In the genomic region with DNA sequence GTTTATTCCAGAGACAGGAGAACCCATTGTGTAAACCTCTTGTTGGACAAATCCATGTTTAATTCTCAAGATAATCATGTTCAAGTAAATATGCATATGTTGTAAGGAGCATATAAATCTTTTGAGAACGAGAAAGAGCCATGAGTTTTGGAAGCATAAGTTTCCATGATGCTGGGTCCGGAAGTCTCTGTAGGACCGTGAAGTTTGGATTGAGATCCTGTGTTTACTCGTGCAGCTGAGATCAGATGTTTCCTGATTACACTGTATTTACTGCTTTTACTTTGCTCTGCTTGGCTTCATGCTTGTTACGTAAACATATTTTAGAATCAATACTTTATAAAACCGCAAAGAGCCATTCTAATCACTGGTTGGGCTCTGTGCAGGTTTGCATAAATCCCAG, we compare ENCODE assay signal across 25 mouse cellular contexts.
DNase-seq lines count a peak whose midpoint lies in the region; ATAC-seq and TF ChIP-seq lines count a peak whose summit lies in the region.
"Had no signal": no experiment of that assay in that cellular context is flagged by ENCODE, and none has a peak within 500 bp of the region (broad histone marks: within the 10 kb centered on the region; RNA-seq: fewer than 3 reads in every experiment).

No protein-coding gene starts in this region.

- no peaks in the 10 kb centered on the region for H3K27me3 ChIP-seq in embryonic facial prominence, embryonic 14.5 days (replicated peaks; ENCODE audit: control insufficient read depth, insufficient read depth, low read length)
- H3K27me3 ChIP-seq in embryonic facial prominence, embryonic 10.5 days (replicated peaks; ENCODE audit: low read depth, poor library complexity, severe bottlenecking) = no peaks in the 10 kb centered on the region
- H3K27me3 ChIP-seq in lung, embryonic 14.5 days (ENCODE audit: insufficient read depth, low read length) = no peaks in the 10 kb centered on the region
- no peaks in the 10 kb centered on the region for H3K27me3 ChIP-seq in lung, embryonic 16.5 days (ENCODE audit: control insufficient read depth, insufficient read depth, low read depth, low read length)
- H3K27me3 ChIP-seq: CH12.LX; embryonic facial prominence, embryonic 13.5 days; forebrain, embryonic 13.5 days; forebrain, embryonic 15.5 days; Patski had no signal

- DNase-seq in embryonic facial prominence, embryonic 14.5 days (ENCODE audit: low spot score) = peak; percentile 58
- no peak for DNase-seq in embryonic facial prominence, embryonic 10.5 days (ENCODE audit: low spot score)
- peak; percentile 49 for DNase-seq in lung, embryonic 14.5 days
- no peak for DNase-seq in lung, postnatal 14 days
- no peak for DNase-seq in lung, postnatal 25 days (ENCODE audit: low spot score)
- DNase-seq in lung, postnatal 10 days = peak; percentile 4
- no peak for DNase-seq in lung, postnatal 36 days
- DNase-seq: adrenal gland, adult 8-10 months; adrenal gland, postnatal 14 days; adrenal gland, postnatal 36 days; B cell, adult 2 months; cerebellum, adult 11-12 months; cerebellum, adult 2 months; cerebellum, adult 9-10 months; cerebellum, postnatal 10 days; cerebellum, postnatal 25 days had no signal

- no peak overlapping the region for H3K27ac ChIP-seq in embryonic facial prominence, embryonic 14.5 days (replicated peaks; ENCODE audit: low read depth, low read length)
- H3K27ac ChIP-seq in embryonic facial prominence, embryonic 10.5 days (replicated peaks) = no peak overlapping the region
- H3K27ac ChIP-seq in lung, embryonic 14.5 days (ENCODE audit: low read depth) = no peak overlapping the region
- H3K27ac ChIP-seq in lung, embryonic 16.5 days (ENCODE audit: low read length) = no peak overlapping the region
- H3K27ac ChIP-seq: embryonic facial prominence, embryonic 13.5 days; forebrain, embryonic 13.5 days; forebrain, embryonic 15.5 days had no signal

- H3K9ac ChIP-seq in embryonic facial prominence, embryonic 14.5 days (ENCODE audit: low read depth, low read length) = no peak overlapping the region
- H3K9ac ChIP-seq in lung, embryonic 14.5 days = no peak overlapping the region
- no peak overlapping the region for H3K9ac ChIP-seq in lung, embryonic 16.5 days (ENCODE audit: low read length)
- H3K9ac ChIP-seq: embryonic facial prominence, embryonic 13.5 days; forebrain, embryonic 13.5 days; forebrain, embryonic 15.5 days had no signal

- no peaks in the 10 kb centered on the region for H3K36me3 ChIP-seq in embryonic facial prominence, embryonic 14.5 days (ENCODE audit: control insufficient read depth, insufficient read depth, low read length)
- no peaks in the 10 kb centered on the region for H3K36me3 ChIP-seq in embryonic facial prominence, embryonic 10.5 days (replicated peaks)
- no peaks in the 10 kb centered on the region for H3K36me3 ChIP-seq in lung, embryonic 14.5 days (ENCODE audit: insufficient read depth)
- no peaks in the 10 kb centered on the region for H3K36me3 ChIP-seq in lung, embryonic 16.5 days (ENCODE audit: control insufficient read depth, insufficient read depth, low read length)
- H3K36me3 ChIP-seq: embryonic facial prominence, embryonic 13.5 days; forebrain, embryonic 15.5 days; G1E had no signal

- 79% methylated on average over 6 of the region's 6 CpGs for WGBS in embryonic facial prominence, embryonic 14.5 days
- WGBS in embryonic facial prominence, embryonic 10.5 days = 88% methylated on average over 6 of the region's 6 CpGs
- WGBS in lung, embryonic 14.5 days = 62% methylated on average over 6 of the region's 6 CpGs
- WGBS in lung, embryonic 16.5 days = 49% methylated on average over 6 of the region's 6 CpGs

- H3K4me3 ChIP-seq in embryonic facial prominence, embryonic 14.5 days (ENCODE audit: low read depth, low read length) = no peak overlapping the region
- H3K4me3 ChIP-seq in embryonic facial prominence, embryonic 10.5 days = no peak overlapping the region
- H3K4me3 ChIP-seq in lung, embryonic 14.5 days (ENCODE audit: low read depth, low read length) = no peak overlapping the region
- no peak overlapping the region for H3K4me3 ChIP-seq in lung, embryonic 16.5 days (ENCODE audit: low read length)
- H3K4me3 ChIP-seq: embryonic facial prominence, embryonic 13.5 days; forebrain, embryonic 13.5 days; forebrain, embryonic 15.5 days had no signal

- no peak overlapping the region for H3K4me2 ChIP-seq in embryonic facial prominence, embryonic 14.5 days (ENCODE audit: low read depth, low read length)
- no peak overlapping the region for H3K4me2 ChIP-seq in lung, embryonic 14.5 days
- H3K4me2 ChIP-seq in lung, embryonic 16.5 days (ENCODE audit: low read depth, low read length) = no peak overlapping the region
- H3K4me2 ChIP-seq: embryonic facial prominence, embryonic 13.5 days; forebrain, embryonic 13.5 days; forebrain, embryonic 15.5 days had no signal

- ATAC-seq in embryonic facial prominence, embryonic 14.5 days (ENCODE audit: low read depth) = no peak; the same call in 1 of the 2 replicates
- no peak for ATAC-seq in lung, embryonic 14.5 days (ENCODE audit: insufficient read depth)
- ATAC-seq in lung, embryonic 16.5 days (ENCODE audit: low read depth) = peak; percentile 60
- ATAC-seq: activated CD4-positive, CD25-positive, alpha-beta regulatory T cell, adult 4 months; CD4-positive, CD25-positive, alpha-beta regulatory T cell, adult 4 months; forebrain, embryonic 13.5 days; forebrain, embryonic 15.5 days; Patski had no signal

- H3K9me3 ChIP-seq in embryonic facial prominence, embryonic 14.5 days (ENCODE audit: control insufficient read depth, low read length) = no peaks in the 10 kb centered on the region
- H3K9me3 ChIP-seq in embryonic facial prominence, embryonic 10.5 days = no peaks in the 10 kb centered on the region
- no peaks in the 10 kb centered on the region for H3K9me3 ChIP-seq in lung, embryonic 14.5 days (ENCODE audit: low read depth, low read length)
- no peaks in the 10 kb centered on the region; the same call in 1 of the 2 replicates for H3K9me3 ChIP-seq in lung, embryonic 16.5 days (ENCODE audit: control insufficient read depth, low read length)
- H3K9me3 ChIP-seq: embryonic facial prominence, embryonic 13.5 days; forebrain, embryonic 13.5 days; forebrain, embryonic 15.5 days had no signal

- TF ChIP-seq CTCF in lung, embryonic 14.5 days (IDR thresholded peaks at IDR 0.05; ENCODE audit: low read depth) = no peak

- no peaks in the 10 kb centered on the region for H3K4me1 ChIP-seq in embryonic facial prominence, embryonic 14.5 days (ENCODE audit: control insufficient read depth, insufficient read depth, low read length)
- no peaks in the 10 kb centered on the region for H3K4me1 ChIP-seq in embryonic facial prominence, embryonic 10.5 days
- no peaks in the 10 kb centered on the region for H3K4me1 ChIP-seq in lung, embryonic 14.5 days (ENCODE audit: insufficient read depth)
- no peaks in the 10 kb centered on the region for H3K4me1 ChIP-seq in lung, embryonic 16.5 days (replicated peaks; ENCODE audit: control insufficient read depth, insufficient read depth, low read length)
- H3K4me1 ChIP-seq: embryonic facial prominence, embryonic 13.5 days; forebrain, embryonic 13.5 days; forebrain, embryonic 15.5 days had no signal

Comparison
In these comparisons a context has a peak if more than half of its experiments do, and no peak if none do; other contexts are left out.
1. DNase-seq: peak in embryonic facial prominence, embryonic 14.5 days (single experiment), lung, embryonic 14.5 days (single experiment) and lung, postnatal 10 days (single experiment); none in embryonic facial prominence, embryonic 10.5 days (single experiment), lung, postnatal 14 days (single experiment), lung, postnatal 25 days (single experiment) and lung, postnatal 36 days (single experiment).